Mouse (Mus musculus) ES-Bruce4 (cell line): ENCODE data around the gene Ror2.

ENCODE experiments used
- CTCF ChIP-seq: IDR thresholded peaks from one replicate; pipeline ENCODE4 v1.8.1; 2011; ENCODE audit warnings: low read depth, low read length
- EP300 ChIP-seq: IDR thresholded peaks from 2 replicates; pipeline ENCODE4 v1.6.1; 2011; ENCODE audit warnings: low read depth, low read length; ENCODE audit not compliant: insufficient read depth
- POLR2A ChIP-seq: IDR thresholded peaks from one replicate; pipeline ENCODE4 v1.8.1; 2011; ENCODE audit warnings: low read length; ENCODE audit not compliant: insufficient read depth

GRCm38 (mm10) chr13:53230446-53231161 is 55.3 kb downstream of the Ror2 start:
- no peak for TF ChIP-seq CTCF
- TF ChIP-seq POLR2A, result no peak
- no peak for TF ChIP-seq EP300
